Mouse (Mus musculus) gastrocnemius, postnatal 14 days (tissue): ENCODE data around the gene Gm14410. TPM values are rescaled to one million over a fixed set of nuclear protein-coding genes. Genes with fewer than 3 reads are reported as not detected.
"Not testable (repeated sequence)": the region's sequence is repeated elsewhere in the genome, so short reads cannot be mapped to it uniquely, and the experiment has no call there.

Source experiments
- DNase-seq: peaks from one replicate; pipeline ENCODE4 v3.0.0; 2021; ENCODE audit warnings: mixed read lengths
- intact Hi-C: fragments of 180-260 bp; cut with DNase I; formaldehyde crosslinking; loops from one replicate; pipeline ENCODE4 v1.15.1; 2025; ENCODE audit warnings: low total_unique reads
- long read RNA-seq, 2 experiments: library from polyadenylated mRNA; stranded (forward); transcript quantifications; one replicate each; pipeline ENCODE4 v2.0.0; 2021
- total RNA-seq, 2 experiments: library from RNA; stranded (reverse); gene quantifications; 2 replicates each; pipeline ENCODE4 v1.2.3; 2021

Gm14410 gene
- 1 to 10 TPM; 5.9 to 6.6 TPM for total RNA-seq
- long read RNA-seq, experiment 1, partial matches to known transcripts, result 0 of 4 reads
- long read RNA-seq, experiment 1, other reads (novel, unspliced or antisense), result 1 of 4 reads
- long read RNA-seq, experiment 2, partial matches to known transcripts, result 0 of 3 reads
- long read RNA-seq, experiment 2, other reads (novel, unspliced or antisense), result 1 of 3 reads

- intact Hi-C loops, result not testable (repeated sequence)
Observed at GRCm38 (mm10) chr2:177206341-177206740, at the start of gene Gm14410. Gm14410 (minus strand) TSS chr2:177206421.

GRCm38 (mm10) chr2:177247449-177247848, 41.2 kb upstream of the Gm14410 start:
- intact Hi-C loops, DNase-seq: not testable (repeated sequence)

More at GRCm38 (mm10) chr2:177206341-177206740, at the start of gene Gm14410:
- DNase-seq, result peak; percentile 81

DNA sequence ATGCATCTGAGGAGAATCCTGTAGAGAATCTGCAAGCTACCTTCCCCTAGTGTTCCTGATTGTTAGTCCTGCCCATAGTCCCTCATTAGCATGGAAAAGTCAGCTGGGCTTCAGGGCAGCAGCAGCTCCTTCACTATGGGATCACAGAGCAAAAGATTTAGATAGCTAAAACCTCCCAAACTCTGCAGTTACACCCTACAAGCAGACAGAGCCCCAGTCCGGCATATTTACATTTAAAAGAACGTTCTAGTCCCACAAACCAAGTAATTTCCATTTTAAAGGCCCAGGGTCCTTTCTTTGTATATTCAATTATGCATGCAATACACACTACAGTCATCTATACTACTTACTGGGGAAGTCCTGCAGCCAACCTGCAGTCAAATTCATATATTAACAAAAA, 24.2 kb upstream of the Gm14410 start:
- DNase-seq, intact Hi-C loops: not testable (repeated sequence)

DNA sequence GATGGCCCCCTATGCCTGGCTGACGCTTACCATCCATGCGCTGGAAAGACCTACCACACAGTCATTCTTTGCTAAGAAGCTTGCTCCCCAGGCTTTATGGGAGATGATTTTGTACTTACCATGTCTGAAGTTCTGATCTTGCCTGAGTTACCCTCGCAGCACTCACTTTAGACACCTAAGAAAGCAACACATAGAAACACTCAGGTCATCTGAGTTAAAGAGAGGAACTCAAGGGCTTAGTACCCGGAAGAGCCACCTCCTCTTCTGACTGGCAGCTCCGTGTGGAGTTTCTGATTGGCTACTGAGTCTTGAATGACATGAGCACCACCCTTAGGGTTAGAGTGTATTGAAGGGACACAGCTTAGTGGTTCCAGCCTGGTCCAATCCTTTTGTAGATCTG, 33.5 kb downstream of the Gm14410 start:
- intact Hi-C loops, DNase-seq: not testable (repeated sequence)

Other genes starting within 250 kb of the Gm14410 start
- 10 to 100 TPM; 13.8 to 15.2 TPM for gene Gm14419, start 205.5 kb downstream of the Gm14410 start, total RNA-seq
- under 1 TPM in 1 of 2 experiments, not detected in 1; 0.42 TPM for gene Gm14401, start 132.1 kb downstream of the Gm14410 start, total RNA-seq
- gene Gm14409, start 60.6 kb upstream of the Gm14410 start, total RNA-seq, result under 1 TPM; 0.47 TPM
- gene Gm14412, start 117.9 kb upstream of the Gm14410 start, total RNA-seq, result under 1 TPM; 0.58 to 0.80 TPM
- 1 to 10 TPM; 5.0 to 6.3 TPM for gene Gm14418, start 191.9 kb upstream of the Gm14410 start, total RNA-seq